Mouse (Mus musculus) intestine, embryonic 14.5 days (tissue): ENCODE measurements at regions not wholly inside any gene's neighbourhood (a gene's known extent, or its start where the extent isn't known, plus 50 kb on each side); places are given as distances from the start of the nearest gene placed in this dataset.

Experiments used
- ATAC-seq: fragments of 200-750 bp; cut with Nextera tagmentation; replicated peaks from 2 replicates; pipeline ENCODE4 v1.8.0; 2017; ENCODE audit warnings: low read depth, moderate number of reproducible peaks, moderate TSS enrichment, moderate library complexity; ENCODE audit not compliant: low FRiP score, low TSS enrichment
- DNase-seq: peaks from one replicate; pipeline ENCODE4 v3.0.0-alpha.2; 2018; ENCODE audit warnings: low spot score
- H3K27ac ChIP-seq: fragments of 300-500 bp; sonication (generic); 2 replicates; pipeline ENCODE4 v1.5.1; 2014; ENCODE audit warnings: low read depth, mild to moderate bottlenecking, control low read depth
- H3K27me3 ChIP-seq: fragments of 300-500 bp; sonication (generic); replicated peaks from 2 replicates; pipeline ENCODE4 v1.6.1; 2014; ENCODE audit warnings: low read length, control low read depth; ENCODE audit not compliant: control insufficient read depth, insufficient read depth
- H3K36me3 ChIP-seq: fragments of 300-500 bp; sonication (generic); 2 replicates; pipeline ENCODE4 v1.6.1; 2014; ENCODE audit warnings: low read length, control low read depth; ENCODE audit not compliant: control insufficient read depth, insufficient read depth
- H3K4me1 ChIP-seq: fragments of 300-500 bp; sonication (generic); replicated peaks from 2 replicates; pipeline ENCODE4 v1.6.1; 2014; ENCODE audit warnings: low read length, control low read depth, mixed read lengths; ENCODE audit not compliant: control insufficient read depth, insufficient read depth
- H3K4me2 ChIP-seq: fragments of 300-500 bp; sonication (generic); 2 replicates; pipeline ENCODE4 v1.6.1; 2014; ENCODE audit warnings: low read length
- H3K4me3 ChIP-seq: fragments of 300-500 bp; sonication (generic); 2 replicates; pipeline ENCODE4 v1.5.1; 2014; ENCODE audit warnings: low read depth, low read length, control low read depth, mixed read lengths
- H3K9ac ChIP-seq: fragments of 300-500 bp; sonication (generic); 2 replicates; pipeline ENCODE4 v1.6.1; 2014; ENCODE audit warnings: mild to moderate bottlenecking, low read length
- H3K9me3 ChIP-seq: fragments of 300-500 bp; sonication (generic); 2 replicates; pipeline ENCODE4 v1.6.1; 2016; ENCODE audit warnings: low read length, control low read depth; ENCODE audit not compliant: control insufficient read depth
- WGBS: fragments of 180-500 bp; shearing (Covaris S2); extraction: QIAGEN DNeasy Blood & Tissue Kit; methylation state at CpG from one replicate; pipeline ENCODE4 v1.1.7; 2014; 5-methylcytosine and 5-hydroxymethylcytosine counted together

DNA sequence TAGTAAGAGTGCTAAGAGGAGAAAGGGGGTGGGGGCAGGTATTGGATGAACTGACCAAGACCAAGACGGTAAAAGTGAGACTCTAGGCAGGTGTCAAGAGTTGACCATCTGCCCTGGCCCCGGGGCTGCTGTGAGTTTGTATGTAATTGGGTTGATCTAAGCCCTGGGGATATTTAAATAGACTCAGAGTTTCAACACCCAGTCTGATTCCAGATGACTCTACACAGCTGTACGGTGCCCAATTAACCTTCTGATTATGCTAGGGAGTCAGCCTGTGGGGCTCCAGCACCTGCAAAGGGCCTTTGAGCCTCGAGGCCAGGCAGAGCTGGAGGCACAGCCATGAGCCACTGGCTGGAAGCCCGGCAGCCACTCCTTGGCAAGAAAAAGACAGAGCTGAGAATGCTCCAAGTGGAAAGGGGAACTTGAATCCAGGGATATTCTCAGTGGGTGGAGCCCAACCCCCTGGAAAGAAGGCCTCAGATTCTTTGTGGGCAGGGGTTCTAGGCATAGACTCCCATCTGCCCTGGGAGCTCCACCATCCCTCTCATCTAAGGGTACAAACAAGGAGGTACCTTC is 140.8 kb downstream of the Rybp start:
- H3K4me2 ChIP-seq, result no peak overlapping the region
- 58% methylated on average over 5 of the region's 5 CpGs for WGBS
- ATAC-seq, result no peak

DNA sequence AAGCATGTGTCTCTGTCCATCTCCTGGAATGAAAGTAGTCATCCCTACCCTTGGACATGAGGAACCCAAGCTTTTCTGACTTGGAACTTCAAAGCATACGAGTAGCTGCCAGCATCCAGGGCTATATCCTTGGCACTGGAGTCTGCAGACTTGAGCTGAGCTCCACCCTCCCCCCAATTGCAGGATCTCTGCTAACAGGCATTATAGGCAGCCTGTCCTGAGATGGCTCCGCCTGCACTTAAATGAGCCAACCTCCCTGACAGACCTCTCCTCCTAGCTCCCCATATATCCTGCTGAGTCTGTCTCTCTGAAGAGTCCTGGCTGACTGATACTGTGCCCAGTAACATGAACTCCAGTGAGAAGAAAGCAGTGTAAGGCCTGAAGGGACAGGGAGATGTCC is 141.4 kb downstream of the Rybp start:
- Histone ChIP-seq H3K27me3 (no peaks in the 10 kb centered on the region), H3K9me3 (no peaks in the 10 kb centered on the region), H3K27ac (no peak overlapping the region), H3K9ac (no peak overlapping the region), H3K4me1 (peaks cover 13% of the 10 kb centered on the region), H3K4me3 (no peak overlapping the region), H3K4me2 (no peak overlapping the region), H3K36me3 (no peaks in the 10 kb centered on the region)
- 71% methylated on average over 2 of the region's 2 CpGs for WGBS
- no peak for ATAC-seq
- no peak for DNase-seq

More for the DNA sequence above, 140.8 kb downstream of the Rybp start:
- no peaks in the 10 kb centered on the region for H3K9me3 ChIP-seq
- H3K4me3 ChIP-seq, result no peak overlapping the region
- peaks cover 13% of the 10 kb centered on the region for H3K4me1 ChIP-seq
- no peak for DNase-seq
- H3K27ac ChIP-seq, result no peak overlapping the region
- no peaks in the 10 kb centered on the region for H3K36me3 ChIP-seq
- H3K27me3 ChIP-seq, result no peaks in the 10 kb centered on the region
- H3K9ac ChIP-seq, result no peak overlapping the region

DNA sequence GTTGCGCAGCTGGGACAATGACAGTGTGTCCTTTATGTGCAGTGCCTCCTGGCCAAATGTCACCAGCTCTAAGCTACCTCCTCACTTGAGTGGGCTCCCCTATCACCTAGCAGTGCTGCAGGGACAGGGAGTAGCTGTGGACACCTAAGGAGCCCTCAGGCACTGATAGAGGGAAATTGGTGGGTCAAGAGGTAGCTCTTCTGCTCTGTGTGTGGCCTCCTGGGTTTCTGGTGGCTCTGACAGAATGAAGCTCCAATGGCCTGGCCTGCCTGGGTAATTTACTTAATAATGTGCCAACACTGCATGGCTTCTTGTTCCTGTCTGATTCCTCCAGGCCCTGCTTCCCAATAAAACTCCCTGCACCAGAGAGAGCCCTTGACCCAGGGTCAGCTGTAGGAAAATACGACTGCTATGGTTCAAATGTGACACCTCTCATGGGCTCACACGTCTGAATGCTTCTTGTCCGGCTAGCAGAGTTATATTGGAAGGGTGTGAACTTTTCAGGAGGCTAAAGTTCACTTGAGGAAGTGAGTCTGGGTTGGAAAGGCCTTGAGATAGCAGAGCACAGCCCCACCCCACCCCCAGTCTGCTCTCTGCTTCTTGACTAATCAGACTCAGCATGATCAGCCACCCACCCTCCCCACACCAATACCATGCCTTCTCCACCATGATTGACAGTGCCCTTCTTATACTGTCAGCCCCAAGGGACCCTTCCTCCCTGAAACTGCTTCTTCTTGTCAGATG is 142.6 kb downstream of the Rybp start:
- no peak for DNase-seq
- no peak overlapping the region for H3K4me3 ChIP-seq
- H3K4me2 ChIP-seq, result no peak overlapping the region
- H3K9me3 ChIP-seq, result no peaks in the 10 kb centered on the region
- no peaks in the 10 kb centered on the region for H3K36me3 ChIP-seq
- 58% methylated on average over 4 of the region's 4 CpGs for WGBS
- H3K9ac ChIP-seq, result no peak overlapping the region
- ATAC-seq, result peak; percentile 73
- H3K27ac ChIP-seq, result no peak overlapping the region
- no peaks in the 10 kb centered on the region for H3K27me3 ChIP-seq
- peaks cover 13% of the 10 kb centered on the region for H3K4me1 ChIP-seq

DNA sequence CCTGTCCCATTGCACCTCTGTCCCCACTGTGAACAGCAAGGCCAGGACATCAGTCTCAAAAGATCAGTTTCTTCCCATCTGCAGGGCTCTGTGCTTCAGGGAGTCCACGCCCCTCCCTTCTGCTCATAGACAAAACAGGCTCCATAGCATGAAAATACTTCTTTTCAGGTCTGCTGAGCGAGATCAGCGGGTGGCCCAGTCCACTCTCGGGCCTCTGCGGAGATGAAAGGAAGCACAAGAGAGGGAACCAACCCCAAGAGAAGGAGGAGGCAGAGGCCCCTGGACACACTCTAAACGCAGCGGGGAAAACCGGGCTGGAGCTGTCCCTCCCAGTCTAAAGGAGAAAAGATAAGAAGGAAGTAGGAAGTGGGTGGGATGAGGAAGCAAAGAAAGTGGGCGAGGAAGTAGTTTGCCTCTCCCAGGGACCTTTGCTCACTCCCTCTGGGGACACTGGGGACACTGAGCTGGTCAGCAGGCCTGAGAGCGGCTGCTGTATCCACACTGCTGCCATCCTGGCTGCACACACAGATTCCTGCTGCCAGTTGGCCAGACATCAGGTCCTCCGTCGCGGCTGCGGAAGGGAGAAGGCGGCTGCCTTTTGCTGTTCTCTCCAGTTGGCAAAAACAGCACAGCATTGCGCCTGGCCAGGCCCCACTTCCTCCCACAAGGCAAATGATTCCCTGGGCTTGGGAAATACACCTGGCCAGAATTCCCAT is 143.5 kb downstream of the Rybp start:
- Histone ChIP-seq H3K27me3 (no peaks in the 10 kb centered on the region), H3K4me1 (peaks cover 13% of the 10 kb centered on the region), H3K4me3 (0 out of 2 replicates have a peak overlapping the region, but pooled peaks have one; percentile 11), H3K9me3 (no peaks in the 10 kb centered on the region), H3K4me2 (peak overlapping the region; percentile 44), H3K36me3 (no peaks in the 10 kb centered on the region), H3K27ac (peak overlapping the region; percentile 52), H3K9ac (peak overlapping the region; percentile 8; the same call in 1 of the 2 replicates)
- WGBS, result 14% methylated on average over 16 of the region's 16 CpGs
- ATAC-seq (0 out of 2 replicates have a peak, but pooled peaks have one; percentile 33), DNase-seq (peak; percentile 74)

DNA sequence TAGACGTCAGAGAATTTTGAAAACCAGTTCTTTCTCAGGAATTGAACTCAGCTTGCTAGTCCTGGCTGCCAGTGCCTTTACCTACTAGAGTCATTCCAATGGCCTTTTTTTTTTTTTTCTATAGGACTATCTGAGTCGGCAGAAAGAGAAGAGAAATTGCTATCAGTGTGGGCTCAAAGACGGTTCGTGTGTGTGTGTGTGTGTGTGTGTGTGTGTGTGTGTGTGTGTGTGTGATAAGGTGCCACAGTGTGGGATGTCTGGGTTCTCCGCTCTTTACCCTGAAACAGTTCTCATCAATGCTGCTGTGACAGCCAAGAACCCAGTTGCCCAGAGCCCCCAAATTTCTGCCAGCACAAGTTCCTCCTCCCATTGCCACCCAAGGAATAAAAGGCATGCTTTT is 146.1 kb downstream of the Rybp start:
- Histone ChIP-seq H3K4me1 (peaks cover 13% of the 10 kb centered on the region), H3K9ac (no peak overlapping the region), H3K27me3 (no peaks in the 10 kb centered on the region), H3K4me2 (no peak overlapping the region), H3K9me3 (no peaks in the 10 kb centered on the region), H3K36me3 (no peaks in the 10 kb centered on the region), H3K27ac (no peak overlapping the region), H3K4me3 (no peak overlapping the region)
- WGBS, result 72% methylated on average over 5 of the region's 5 CpGs
- no peak for DNase-seq
- ATAC-seq, result no peak

DNA sequence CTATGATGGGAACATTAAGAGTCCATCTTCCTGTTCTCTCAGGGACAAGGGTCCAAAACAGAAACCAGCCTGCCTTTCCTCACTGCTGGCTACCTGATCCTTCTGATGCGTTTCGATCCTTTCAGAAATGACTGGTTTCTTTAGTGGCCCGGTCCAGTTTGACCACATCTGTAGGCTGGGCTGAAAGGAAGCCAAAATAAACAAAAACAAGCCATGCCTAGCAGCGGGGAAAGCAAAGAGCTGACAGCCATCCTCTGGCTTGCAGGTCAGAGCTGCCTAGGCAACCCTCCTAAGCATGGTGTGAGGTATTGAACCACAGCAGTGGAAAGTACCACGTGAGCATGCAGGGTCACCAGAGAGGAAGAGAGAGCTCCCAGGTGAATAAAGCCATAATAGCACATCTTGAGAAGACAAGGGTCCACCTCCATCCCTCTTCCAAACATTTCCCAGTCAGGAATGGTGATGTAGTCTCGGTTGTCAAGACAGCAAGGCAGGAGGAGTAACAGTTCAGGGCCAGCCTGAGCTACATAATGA is 146.6 kb downstream of the Rybp start:
- H3K4me2 ChIP-seq, result no peak overlapping the region
- no peak overlapping the region for H3K4me3 ChIP-seq
- no peak for ATAC-seq
- 49% methylated on average over 6 of the region's 6 CpGs for WGBS
- no peaks in the 10 kb centered on the region for H3K36me3 ChIP-seq
- no peak overlapping the region for H3K9ac ChIP-seq
- no peaks in the 10 kb centered on the region for H3K9me3 ChIP-seq
- peaks cover 13% of the 10 kb centered on the region for H3K4me1 ChIP-seq
- H3K27ac ChIP-seq, result no peak overlapping the region
- H3K27me3 ChIP-seq, result no peaks in the 10 kb centered on the region
- DNase-seq, result no peak

DNA sequence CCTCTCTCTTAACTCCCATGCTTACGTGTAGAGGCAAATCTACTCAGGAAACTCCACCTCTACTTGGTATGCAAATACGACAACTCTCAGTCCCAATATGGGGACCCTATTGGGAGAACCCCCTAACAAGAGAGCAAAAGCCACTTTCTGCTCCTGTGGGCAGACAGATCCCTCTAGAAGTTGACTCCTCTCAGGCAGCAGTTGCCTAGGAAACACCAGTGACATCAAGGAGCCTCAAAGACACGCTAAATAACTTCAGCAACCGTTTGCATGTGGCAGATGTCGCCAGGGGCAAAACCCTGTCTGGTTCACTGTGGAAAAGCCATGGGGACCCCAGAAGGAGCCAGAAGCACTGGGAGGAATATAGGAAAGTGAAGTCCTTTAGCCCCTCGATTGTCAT is 147.5 kb downstream of the Rybp start:
- WGBS, result 59% methylated on average over 6 of the region's 6 CpGs
- no peak overlapping the region for H3K4me2 ChIP-seq
- H3K27ac ChIP-seq, result no peak overlapping the region
- H3K27me3 ChIP-seq, result no peaks in the 10 kb centered on the region
- H3K4me1 ChIP-seq, result peaks cover 13% of the 10 kb centered on the region
- no peaks in the 10 kb centered on the region for H3K9me3 ChIP-seq
- H3K36me3 ChIP-seq, result no peaks in the 10 kb centered on the region
- no peak overlapping the region for H3K4me3 ChIP-seq
- no peak overlapping the region for H3K9ac ChIP-seq
- DNase-seq, result no peak
- no peak for ATAC-seq

DNA sequence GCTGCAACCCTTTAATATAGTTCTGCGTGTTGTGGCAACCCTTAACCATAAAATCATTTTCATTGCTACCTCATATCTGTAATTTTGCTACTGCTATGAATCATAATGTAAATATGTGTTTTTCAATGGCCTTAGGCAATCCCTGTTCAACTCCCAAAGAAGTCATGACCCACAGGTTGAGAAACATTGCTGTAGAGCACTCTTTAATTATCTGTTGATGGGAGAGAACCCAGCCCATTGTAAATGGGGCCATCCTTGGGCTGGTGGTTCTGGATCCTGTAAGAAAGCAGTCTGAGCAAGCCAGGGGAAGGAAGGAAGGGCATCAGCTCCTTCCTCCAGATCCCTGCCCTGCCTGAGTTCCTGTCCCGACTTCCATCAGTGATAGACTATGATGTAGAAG is 148.6 kb downstream of the Rybp start:
- no peaks in the 10 kb centered on the region for H3K9me3 ChIP-seq
- 79% methylated on average over 2 of the region's 2 CpGs for WGBS
- DNase-seq, result no peak
- no peaks in the 10 kb centered on the region for H3K36me3 ChIP-seq
- no peak overlapping the region for H3K9ac ChIP-seq
- peaks cover 4% of the 10 kb centered on the region for H3K4me1 ChIP-seq
- H3K4me2 ChIP-seq, result no peak overlapping the region
- no peak overlapping the region for H3K4me3 ChIP-seq
- H3K27me3 ChIP-seq, result no peaks in the 10 kb centered on the region
- H3K27ac ChIP-seq, result no peak overlapping the region
- ATAC-seq, result no peak
